Mouse (Mus musculus) layer of hippocampus, adult 9-11 months (tissue): ENCODE measurements around the gene Bcl2l10.
"Not testable (repeated sequence)": the region's sequence is repeated elsewhere in the genome, so short reads cannot be mapped to it uniquely, and the experiment has no call there.

ENCODE experiments used
- DNase-seq: peaks from one replicate; pipeline ENCODE4 v3.0.0; 2022

Gene Bcl2l10

GRCm38 (mm10) chr9:75348066-75348465 lies 508 bp downstream of the Bcl2l10 start:
- DNase-seq, result no peak

- no peak for DNase-seq
Measured at GRCm38 (mm10) chr9:75348641-75349040, 1.1 kb downstream of the Bcl2l10 start.

- DNase-seq, result no peak
Measured at GRCm38 (mm10) chr9:75353094-75353493, 5.5 kb downstream of the Bcl2l10 start.

- no peak for DNase-seq
Measured at GRCm38 (mm10) chr9:75355783-75356182, 8.2 kb downstream of the Bcl2l10 start.

- peak; percentile 65 for DNase-seq
Measured at GRCm38 (mm10) chr9:75357087-75357654, 9.6 kb downstream of the Bcl2l10 start.

GRCm38 (mm10) chr9:75361699-75362098 lies 14.1 kb downstream of the Bcl2l10 start:
- no peak for DNase-seq

- no peak for DNase-seq
Measured at GRCm38 (mm10) chr9:75362201-75362600, 14.6 kb downstream of the Bcl2l10 start.

GRCm38 (mm10) chr9:75363001-75363400 lies 15.4 kb downstream of the Bcl2l10 start:
- no peak for DNase-seq

- DNase-seq, result not testable (repeated sequence)
Measured at GRCm38 (mm10) chr9:75363702-75364101, 16.1 kb downstream of the Bcl2l10 start.

- DNase-seq, result no peak
Measured at GRCm38 (mm10) chr9:75365195-75365594, 17.6 kb downstream of the Bcl2l10 start.

- DNase-seq, result no peak
Measured at GRCm38 (mm10) chr9:75366191-75366590, 18.6 kb downstream of the Bcl2l10 start.

- DNase-seq, result no peak
Measured at GRCm38 (mm10) chr9:75368779-75369178, 21.2 kb downstream of the Bcl2l10 start.

GRCm38 (mm10) chr9:75375606-75376005 lies 28.0 kb downstream of the Bcl2l10 start:
- DNase-seq, result no peak

- DNase-seq, result no peak
Measured at GRCm38 (mm10) chr9:75376428-75376827, 28.9 kb downstream of the Bcl2l10 start.

GRCm38 (mm10) chr9:75378774-75379173 lies 31.2 kb downstream of the Bcl2l10 start:
- no peak for DNase-seq

- no peak for DNase-seq
Measured at GRCm38 (mm10) chr9:75382825-75383224, 35.3 kb downstream of the Bcl2l10 start.

GRCm38 (mm10) chr9:75383785-75384184 lies 36.2 kb downstream of the Bcl2l10 start:
- DNase-seq, result no peak

- DNase-seq, result no peak
Measured at GRCm38 (mm10) chr9:75384337-75384962, 36.9 kb downstream of the Bcl2l10 start.

GRCm38 (mm10) chr9:75385218-75385974 lies 37.8 kb downstream of the Bcl2l10 start:
- no peak for DNase-seq

- DNase-seq, result no peak
Measured at GRCm38 (mm10) chr9:75393251-75393650, 45.7 kb downstream of the Bcl2l10 start.

- DNase-seq, result no peak
Measured at GRCm38 (mm10) chr9:75395971-75396370, 48.4 kb downstream of the Bcl2l10 start.

- DNase-seq, result no peak
Measured at GRCm38 (mm10) chr9:75399069-75399468, 51.5 kb downstream of the Bcl2l10 start.

GRCm38 (mm10) chr9:75400639-75401038 lies 53.1 kb downstream of the Bcl2l10 start:
- no peak for DNase-seq
